Mouse (Mus musculus) intestine, embryonic 14.5 days (tissue): Measurements from ENCODE around the gene Blvrb. TPM values are rescaled to one million over a fixed set of nuclear protein-coding genes. Genes with fewer than 3 reads are reported as not detected.

Experiments used
- ATAC-seq: fragments of 200-750 bp; cut with Nextera tagmentation; replicated peaks from 2 replicates; pipeline ENCODE4 v1.8.0; 2017; ENCODE audit warnings: low read depth, moderate number of reproducible peaks, moderate TSS enrichment, moderate library complexity; ENCODE audit not compliant: low FRiP score, low TSS enrichment
- DNase-seq: peaks from one replicate; pipeline ENCODE4 v3.0.0-alpha.2; 2018; ENCODE audit warnings: low spot score
- H3K27ac ChIP-seq: fragments of 300-500 bp; sonication (generic); 2 replicates; pipeline ENCODE4 v1.5.1; 2014; ENCODE audit warnings: low read depth, mild to moderate bottlenecking, control low read depth
- H3K27me3 ChIP-seq: fragments of 300-500 bp; sonication (generic); replicated peaks from 2 replicates; pipeline ENCODE4 v1.6.1; 2014; ENCODE audit warnings: low read length, control low read depth; ENCODE audit not compliant: control insufficient read depth, insufficient read depth
- H3K36me3 ChIP-seq: fragments of 300-500 bp; sonication (generic); 2 replicates; pipeline ENCODE4 v1.6.1; 2014; ENCODE audit warnings: low read length, control low read depth; ENCODE audit not compliant: control insufficient read depth, insufficient read depth
- H3K4me1 ChIP-seq: fragments of 300-500 bp; sonication (generic); replicated peaks from 2 replicates; pipeline ENCODE4 v1.6.1; 2014; ENCODE audit warnings: low read length, control low read depth, mixed read lengths; ENCODE audit not compliant: control insufficient read depth, insufficient read depth
- H3K4me2 ChIP-seq: fragments of 300-500 bp; sonication (generic); 2 replicates; pipeline ENCODE4 v1.6.1; 2014; ENCODE audit warnings: low read length
- H3K4me3 ChIP-seq: fragments of 300-500 bp; sonication (generic); 2 replicates; pipeline ENCODE4 v1.5.1; 2014; ENCODE audit warnings: low read depth, low read length, control low read depth, mixed read lengths
- H3K9ac ChIP-seq: fragments of 300-500 bp; sonication (generic); 2 replicates; pipeline ENCODE4 v1.6.1; 2014; ENCODE audit warnings: mild to moderate bottlenecking, low read length
- H3K9me3 ChIP-seq: fragments of 300-500 bp; sonication (generic); 2 replicates; pipeline ENCODE4 v1.6.1; 2016; ENCODE audit warnings: low read length, control low read depth; ENCODE audit not compliant: control insufficient read depth
- WGBS: fragments of 180-500 bp; shearing (Covaris S2); extraction: QIAGEN DNeasy Blood & Tissue Kit; methylation state at CpG from one replicate; pipeline ENCODE4 v1.1.7; 2014; 5-methylcytosine and 5-hydroxymethylcytosine counted together
- polyA plus RNA-seq: library from polyadenylated mRNA; unstranded; fragments of >200 nt; fragmentation: Nextera tagmentation; extraction: Ambion mirVana; gene quantifications from 2 replicates; pipeline ENCODE4 v1.2.1, GENCODE M21; 2014

The Blvrb gene
- polyA plus RNA-seq, 1 experiment from 2014 or later, result 52.3 TPM

DNA sequence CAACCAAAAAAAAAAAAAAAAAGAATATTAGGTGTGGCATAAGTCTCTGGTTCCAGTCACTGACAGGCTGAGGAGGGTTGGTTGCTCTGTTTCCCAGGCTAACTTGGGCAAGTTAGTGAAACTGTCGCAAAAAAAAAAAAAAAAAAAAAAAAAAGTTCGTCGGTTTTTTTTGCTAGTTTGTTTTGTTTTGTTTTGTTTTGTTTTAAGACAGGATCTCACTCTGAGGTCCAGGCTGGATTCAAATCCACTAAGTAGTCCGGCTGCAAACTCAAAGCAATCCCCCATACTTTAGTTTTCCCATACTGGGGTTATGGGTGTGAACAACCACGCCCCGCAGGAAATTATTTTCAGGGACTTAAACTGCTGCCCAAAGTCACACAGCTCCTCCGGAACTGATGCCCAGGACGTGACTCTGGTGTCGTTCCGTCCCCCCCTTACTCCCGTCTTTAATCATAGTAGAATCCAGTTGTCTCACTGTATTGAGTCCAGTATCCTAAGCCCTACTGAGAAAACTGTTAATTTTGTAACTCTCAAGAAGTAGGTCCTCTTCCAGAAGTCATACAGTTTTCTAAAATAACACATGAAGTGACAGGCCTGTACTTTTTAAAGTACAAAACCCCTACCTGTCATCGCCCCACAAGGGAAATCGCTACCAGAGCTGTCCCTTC is 38.5 kb downstream of the Blvrb start:
- Histone ChIP-seq H3K4me1 (peaks cover 21% of the 10 kb centered on the region), H3K27ac (peak overlapping the region; percentile 93; the same call in 1 of the 2 replicates), H3K27me3 (no peaks in the 10 kb centered on the region), H3K4me2 (peak overlapping the region; percentile 88), H3K9ac (peak overlapping the region; percentile 45), H3K9me3 (no peaks in the 10 kb centered on the region), H3K4me3 (peak overlapping the region; percentile 65), H3K36me3 (peaks cover 9% of the 10 kb centered on the region)
- 2% methylated on average over 13 of the region's 13 CpGs for WGBS
- ATAC-seq (peak; percentile 1; the same call in 1 of the 2 replicates), DNase-seq (no peak)

DNA sequence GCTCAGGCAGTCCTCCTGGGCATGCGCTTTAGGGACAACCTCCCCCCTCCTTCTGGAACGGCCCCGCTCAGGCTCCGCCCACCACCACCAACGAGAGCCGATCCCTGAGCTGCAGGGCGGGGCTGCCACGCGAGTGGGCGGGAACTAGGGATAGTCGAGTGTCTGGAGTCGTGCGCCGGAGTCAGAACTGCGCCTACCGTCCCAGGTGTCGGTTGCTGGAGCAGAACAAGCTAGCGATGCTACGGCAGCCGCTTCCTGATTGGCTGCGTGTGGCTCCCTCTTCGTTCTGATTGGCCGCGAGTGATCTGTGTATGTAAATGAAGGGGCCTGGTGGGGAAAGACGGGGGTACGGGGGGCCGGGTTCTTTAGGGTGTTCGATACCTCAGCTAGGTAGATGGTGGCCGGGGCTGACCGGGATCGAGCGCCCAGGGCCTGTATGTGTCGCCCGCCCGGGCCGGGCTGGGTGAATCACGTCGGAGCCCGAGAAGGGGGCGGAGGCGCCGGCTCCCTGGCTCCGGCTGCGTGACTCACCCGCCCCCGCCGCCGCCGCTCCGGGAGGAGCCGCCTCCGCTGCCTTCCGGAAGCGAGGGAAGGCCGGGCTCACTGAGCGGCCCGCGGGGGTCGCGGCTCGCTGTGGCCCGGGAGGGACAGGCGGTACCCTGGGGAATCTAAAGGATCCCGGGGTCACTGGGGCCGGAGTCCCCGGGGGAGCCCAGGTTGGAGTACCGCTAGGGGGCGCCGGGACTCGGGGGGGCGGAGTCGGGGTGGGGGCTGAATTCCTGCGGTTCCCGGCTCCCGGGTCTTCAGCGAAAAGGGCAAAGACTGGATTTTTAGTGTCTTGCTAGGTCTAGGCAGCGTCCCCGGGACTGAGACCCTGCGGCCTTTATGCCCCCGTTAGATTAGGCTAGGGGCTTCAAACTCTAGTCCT is 39.3 kb downstream of the Blvrb start, which contains the start of gene Sertad1:
TSS of gene Sertad1 (plus strand) at position 141 of the 928 bp plus-strand sequence.
- Histone ChIP-seq H3K36me3 (peaks cover 9% of the 10 kb centered on the region), H3K9me3 (no peaks in the 10 kb centered on the region), H3K27me3 (no peaks in the 10 kb centered on the region), H3K4me2 (peak within 1 kb of the TSS; percentile 88), H3K4me3 (peak within 1 kb of the TSS; percentile 65), H3K9ac (peak within 1 kb of the TSS; percentile 85), H3K4me1 (peaks cover 19% of the 10 kb centered on the region), H3K27ac (peak within 1 kb of the TSS; percentile 93)
- under 1% methylated on average over 67 of the region's 80 CpGs for WGBS
- DNase-seq (peak; percentile 98), ATAC-seq (peak; percentile 94)

DNA sequence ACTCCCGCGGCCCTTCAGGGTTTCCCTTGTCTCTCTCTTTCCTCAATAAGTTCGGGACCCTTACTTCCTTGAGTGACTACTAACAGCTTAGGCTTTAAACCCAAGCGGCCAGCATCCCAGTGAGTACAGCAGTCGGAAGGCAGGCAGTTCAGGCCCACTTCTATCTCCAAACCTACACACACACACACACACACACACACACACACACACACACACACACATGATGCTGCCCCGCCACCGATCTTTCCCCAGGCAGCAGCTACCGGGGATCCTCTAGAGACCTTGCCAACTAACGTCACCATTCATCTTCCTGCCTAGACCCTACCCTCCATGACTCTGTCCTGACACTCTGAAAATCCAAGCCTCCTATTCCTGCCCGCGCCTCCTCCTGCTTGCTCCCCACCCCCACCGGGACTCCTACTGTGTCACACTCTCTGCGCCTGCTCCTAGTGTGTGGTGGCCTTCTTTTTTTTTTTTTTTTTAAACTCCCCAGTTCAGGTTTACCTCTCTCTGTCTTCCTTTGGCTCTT is 40.0 kb downstream of the Blvrb start:
- Histone ChIP-seq H3K4me1 (peaks cover 19% of the 10 kb centered on the region), H3K9ac (peak overlapping the region; percentile 85), H3K4me2 (peak overlapping the region; percentile 88), H3K36me3 (peaks cover 9% of the 10 kb centered on the region), H3K9me3 (no peaks in the 10 kb centered on the region), H3K27me3 (no peaks in the 10 kb centered on the region), H3K27ac (peak overlapping the region; percentile 93), H3K4me3 (peak overlapping the region; percentile 65)
- DNase-seq (no peak), ATAC-seq (no peak)
- WGBS, result 1% methylated on average over 13 of the region's 13 CpGs

DNA sequence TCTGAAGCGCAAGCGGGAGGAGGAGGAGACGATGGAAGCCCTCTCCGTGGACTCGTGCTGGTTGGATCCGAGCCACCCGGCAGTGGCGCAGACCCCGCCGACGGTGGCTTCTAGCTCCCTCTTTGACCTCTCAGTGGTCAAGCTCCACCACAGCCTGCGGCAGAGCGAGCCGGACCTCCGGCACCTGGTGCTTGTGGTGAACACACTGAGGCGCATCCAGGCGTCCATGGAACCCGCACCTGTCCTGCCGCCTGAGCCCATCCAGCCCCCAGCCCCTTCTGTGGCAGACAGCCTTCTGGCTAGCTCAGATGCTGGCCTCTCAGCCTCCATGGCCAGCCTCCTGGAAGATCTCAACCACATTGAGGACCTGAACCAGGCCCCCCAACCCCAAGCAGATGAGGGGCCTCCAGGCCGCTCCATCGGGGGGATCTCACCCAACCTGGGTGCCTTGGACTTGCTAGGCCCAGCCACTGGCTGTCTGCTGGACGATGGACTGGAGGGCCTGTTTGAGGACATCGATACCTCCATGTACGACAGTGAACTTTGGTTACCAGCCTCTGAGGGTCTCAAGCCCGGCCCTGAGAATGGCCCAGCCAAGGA is 41.6 kb downstream of the Blvrb start:
- no peak for ATAC-seq
- Histone ChIP-seq H3K4me1 (peaks cover 19% of the 10 kb centered on the region), H3K4me2 (no peak overlapping the region), H3K27me3 (no peaks in the 10 kb centered on the region), H3K36me3 (peaks cover 9% of the 10 kb centered on the region), H3K4me3 (no peak overlapping the region), H3K9ac (no peak overlapping the region), H3K27ac (peak overlapping the region; percentile 94; the same call in 1 of the 2 replicates), H3K9me3 (no peaks in the 10 kb centered on the region)
- no peak for DNase-seq
- WGBS, result 92% methylated on average over 25 of the region's 25 CpGs

DNA sequence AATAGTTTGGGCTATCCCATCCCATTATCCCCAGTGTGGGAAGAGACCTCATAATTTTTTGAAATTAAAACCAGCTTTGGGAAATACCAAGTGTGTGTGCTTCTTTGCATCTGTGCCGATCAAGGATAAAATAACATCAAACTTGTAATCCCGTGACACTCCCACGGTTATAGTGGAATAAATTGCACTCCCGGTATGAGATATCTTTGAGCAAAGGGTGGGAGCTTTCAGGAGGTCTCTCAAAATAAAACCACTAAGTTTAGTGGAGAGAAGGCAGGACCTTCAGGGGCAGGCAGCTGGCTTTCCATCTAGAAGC is 42.4 kb downstream of the Blvrb start:
- peak overlapping the region; percentile 55 for H3K4me2 ChIP-seq
- H3K9ac ChIP-seq, result peak overlapping the region; percentile 51
- peak overlapping the region; percentile 94 for H3K27ac ChIP-seq
- no peaks in the 10 kb centered on the region for H3K9me3 ChIP-seq
- peaks cover 19% of the 10 kb centered on the region for H3K4me1 ChIP-seq
- ATAC-seq (no peak), DNase-seq (no peak)
- H3K4me3 ChIP-seq, result peak overlapping the region; percentile 31
- H3K27me3 ChIP-seq, result no peaks in the 10 kb centered on the region
- 28% methylated on average over 4 of the region's 4 CpGs for WGBS
- H3K36me3 ChIP-seq, result peaks cover 9% of the 10 kb centered on the region

DNA sequence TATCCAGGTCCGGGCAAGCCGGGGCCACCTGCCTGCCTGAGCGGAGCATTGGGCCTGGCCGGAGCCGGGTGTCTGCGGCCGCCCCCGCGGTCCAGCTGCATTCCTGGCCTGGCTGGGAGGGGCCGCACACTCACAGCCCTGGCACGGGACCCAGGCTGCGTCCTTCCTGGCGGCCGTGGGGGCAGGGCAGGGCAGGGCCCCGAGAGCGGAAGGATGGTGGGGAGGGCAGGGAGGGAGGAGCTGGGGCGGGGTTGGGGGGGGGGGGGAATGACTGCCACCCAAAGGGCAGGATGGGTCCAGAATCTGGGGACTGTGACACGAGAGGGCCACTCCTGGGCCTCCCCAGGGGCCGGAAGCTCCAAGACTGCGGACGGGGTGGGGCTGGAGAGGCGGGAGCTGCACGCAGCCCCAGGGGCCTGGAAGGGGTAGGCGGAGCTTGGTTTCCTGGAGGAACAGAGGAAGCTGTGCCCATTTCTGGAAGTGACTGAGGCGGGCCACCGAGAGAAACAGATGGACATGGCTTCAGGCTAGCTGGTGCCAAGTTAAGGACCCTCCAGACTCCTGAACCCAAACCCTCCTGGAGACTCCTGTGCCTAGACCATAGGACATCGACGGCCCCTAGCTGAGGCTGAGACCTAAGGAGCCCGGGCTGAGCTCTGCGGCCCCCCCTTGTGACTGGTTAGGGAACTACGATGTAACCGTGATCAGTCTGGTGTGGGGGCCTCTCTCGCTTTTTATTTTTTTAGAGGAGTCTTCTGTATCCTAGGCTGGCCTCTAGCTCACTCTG is 43.0 kb downstream of the Blvrb start:
- ATAC-seq (peak; percentile 81), DNase-seq (peak; percentile 94)
- Histone ChIP-seq H3K9me3 (no peaks in the 10 kb centered on the region), H3K9ac (peak overlapping the region; percentile 51), H3K36me3 (peaks cover 9% of the 10 kb centered on the region), H3K4me2 (peak overlapping the region; percentile 55), H3K27ac (peak overlapping the region; percentile 94), H3K4me3 (peak overlapping the region; percentile 31), H3K4me1 (peaks cover 19% of the 10 kb centered on the region), H3K27me3 (no peaks in the 10 kb centered on the region)
- under 1% methylated on average over 33 of the region's 33 CpGs for WGBS

DNA sequence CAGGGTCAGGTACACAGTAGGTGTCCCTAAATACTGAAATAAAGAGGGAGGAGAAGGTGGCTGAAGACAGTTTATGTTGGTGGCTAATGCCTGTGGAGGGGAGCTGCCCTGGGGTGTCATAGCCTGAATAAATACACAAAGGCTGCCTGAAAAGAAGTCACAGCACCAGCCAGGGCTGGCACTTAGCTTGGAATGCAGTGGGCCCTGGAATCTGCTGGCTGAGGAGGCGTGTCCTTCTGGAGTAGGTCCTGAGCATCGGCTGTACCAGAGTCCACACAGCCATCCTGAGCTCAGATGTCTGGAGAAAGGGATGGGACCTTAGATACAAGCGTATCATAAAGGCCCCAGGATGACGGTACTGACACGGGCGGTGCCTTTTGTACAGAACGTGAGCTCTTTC is 44.1 kb downstream of the Blvrb start:
- Histone ChIP-seq H3K4me3 (no peak overlapping the region), H3K36me3 (peaks cover 9% of the 10 kb centered on the region), H3K4me2 (no peak overlapping the region), H3K4me1 (peaks cover 15% of the 10 kb centered on the region), H3K27me3 (no peaks in the 10 kb centered on the region), H3K9me3 (no peaks in the 10 kb centered on the region), H3K9ac (no peak overlapping the region), H3K27ac (peak overlapping the region; percentile 94; the same call in 1 of the 2 replicates)
- DNase-seq (no peak), ATAC-seq (no peak)
- 69% methylated on average over 7 of the region's 7 CpGs for WGBS

DNA sequence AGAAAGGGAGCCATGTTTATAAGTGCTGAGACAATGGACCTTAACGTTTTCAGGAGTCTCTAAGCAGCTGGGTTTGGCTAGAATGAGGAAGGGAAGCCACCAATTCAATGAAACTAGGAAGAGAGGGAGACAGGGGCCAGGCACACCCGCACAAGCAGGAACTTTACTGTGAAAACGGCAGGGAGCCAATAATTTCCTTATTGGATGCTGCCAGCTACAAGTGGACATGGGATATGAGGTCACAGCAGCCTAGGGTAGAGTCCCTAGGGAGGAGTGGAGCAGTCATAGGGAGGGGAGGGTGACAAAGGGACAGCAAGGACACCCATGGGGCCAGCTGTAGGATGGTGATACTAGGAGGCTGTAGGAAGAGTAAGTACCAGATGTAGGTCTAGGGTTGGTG is 45.2 kb downstream of the Blvrb start:
- Histone ChIP-seq H3K9ac (no peak overlapping the region), H3K4me2 (no peak overlapping the region), H3K27ac (no peak overlapping the region), H3K4me1 (peaks cover 12% of the 10 kb centered on the region), H3K4me3 (no peak overlapping the region), H3K9me3 (no peaks in the 10 kb centered on the region), H3K27me3 (no peaks in the 10 kb centered on the region), H3K36me3 (peaks cover 9% of the 10 kb centered on the region)
- DNase-seq, result no peak
- no peak for ATAC-seq
- 70% methylated on average over 3 of the region's 3 CpGs for WGBS
